Mouse (Mus musculus) neutrophil, adult 5-6 weeks (primary cell): ENCODE data around the gene Gm20388. TPM values are rescaled to one million over a fixed set of nuclear protein-coding genes. Genes with fewer than 3 reads are reported as not detected.
"Not testable (repeated sequence)": the region's sequence is repeated elsewhere in the genome, so short reads cannot be mapped to it uniquely, and the experiment has no call there.

Experiments used
- ATAC-seq: fragments of 151-379, 151-347 bp; 2 replicates; pipeline ENCODE4 v1.8.0; 2017; ENCODE audit warnings: mild to moderate bottlenecking, moderate TSS enrichment; ENCODE audit not compliant: insufficient number of reproducible peaks, poor library complexity, low FRiP score, severe bottlenecking; ENCODE audit errors: extremely low read depth
- total RNA-seq: library from RNA; stranded (forward); fragments of 200-1000 nt; gene quantifications from 2 replicates; pipeline ENCODE4 v1.2.3, GENCODE M21; 2017

The Gm20388 gene
- total RNA-seq, 1 experiment from 2014 or later = 10.8 TPM

DNA sequence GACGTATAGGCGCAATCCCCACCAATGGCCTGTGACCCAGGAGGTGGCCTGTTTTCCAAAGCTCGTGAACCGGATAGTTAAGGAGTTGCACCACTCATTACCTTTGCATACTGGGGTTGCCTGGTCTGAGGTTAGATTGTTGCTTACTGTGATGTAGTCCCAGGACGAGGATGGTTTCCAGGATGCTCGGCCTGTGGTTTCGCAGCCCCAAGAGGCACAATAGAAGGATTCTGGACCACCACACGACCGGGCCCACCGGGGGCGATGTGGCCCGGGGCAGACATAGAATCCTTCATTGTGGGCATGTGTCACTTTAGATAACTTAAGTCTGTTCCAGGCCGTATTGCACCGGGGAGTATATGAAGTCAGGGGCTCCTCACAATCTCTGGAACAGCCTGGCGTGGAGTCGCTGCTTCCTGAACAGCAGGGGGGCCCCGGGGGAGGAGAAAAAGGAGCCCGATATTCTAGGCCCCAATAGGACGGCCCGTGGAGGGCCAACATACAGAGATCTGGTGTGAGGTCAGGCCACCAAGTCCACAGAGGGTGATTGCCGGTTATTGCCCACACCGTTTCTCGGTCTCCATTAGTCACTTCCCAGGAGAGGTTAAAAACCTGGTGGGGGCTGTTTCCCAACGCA is 3517.1 kb downstream of the Gm20388 start:
- no peak for ATAC-seq

DNA sequence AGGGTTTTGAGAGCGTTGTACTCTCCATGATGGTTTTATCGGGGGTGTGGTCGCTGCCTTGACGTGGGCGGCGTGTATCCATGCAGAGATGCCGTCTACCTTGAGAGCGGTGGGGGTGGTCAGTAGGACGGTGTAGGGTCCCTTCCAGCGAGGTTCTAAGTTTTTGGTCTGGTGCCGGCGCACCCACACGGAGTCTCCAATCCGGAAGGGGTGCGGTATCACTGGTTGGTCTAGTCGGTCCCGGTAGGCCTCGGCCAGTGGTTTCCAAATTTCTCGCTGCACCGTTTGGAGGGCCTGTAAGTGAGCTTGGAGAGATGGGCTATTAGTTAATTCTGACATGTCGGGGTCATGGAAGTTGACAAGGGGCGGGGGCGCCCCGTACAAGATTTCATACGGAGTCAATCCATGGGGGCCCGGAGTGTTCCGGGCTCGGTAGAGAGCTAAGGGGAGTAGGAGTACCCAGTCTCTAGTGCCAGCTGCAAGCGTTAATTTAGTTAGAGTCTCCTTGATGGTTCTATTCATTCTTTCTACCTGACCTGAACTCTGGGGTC is 3517.8 kb downstream of the Gm20388 start:
- ATAC-seq = no peak

DNA sequence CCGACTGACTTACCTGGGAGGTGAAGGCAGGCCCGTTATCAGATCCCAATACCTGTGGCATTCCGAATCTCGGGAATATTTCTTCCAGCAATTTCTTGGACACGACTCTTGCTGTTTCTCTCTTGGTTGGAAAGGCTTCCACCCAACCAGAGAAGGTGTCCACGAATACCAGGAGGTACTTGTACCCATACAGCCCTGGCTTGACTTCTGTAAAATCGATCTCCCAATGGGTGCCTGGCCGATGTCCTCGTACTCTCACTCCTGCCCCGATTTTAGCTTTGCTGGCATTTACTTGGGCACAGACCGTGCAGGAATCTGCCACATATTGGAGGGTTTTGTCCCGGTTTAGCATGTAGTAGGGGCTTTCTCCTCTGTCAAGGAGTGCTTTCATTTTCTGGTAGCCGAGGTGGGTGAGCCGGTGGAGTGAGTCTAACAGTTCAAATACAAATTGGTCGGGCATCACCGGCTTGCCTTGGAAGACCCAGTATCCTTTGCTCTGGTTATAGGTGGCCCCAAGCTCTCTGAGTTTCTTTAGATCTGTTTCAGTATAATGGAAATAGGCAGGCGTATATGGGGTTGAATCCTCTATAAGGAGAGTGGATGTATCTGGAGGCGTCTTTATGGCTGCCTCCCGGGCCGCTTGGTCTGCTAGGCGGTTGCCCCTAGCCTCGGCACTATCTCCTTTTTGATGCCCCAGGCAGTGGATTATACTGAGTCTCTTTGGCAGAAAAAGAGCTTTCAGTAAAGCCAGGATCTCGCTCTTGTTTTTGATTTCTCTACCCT is 3518.5 kb downstream of the Gm20388 start:
- ATAC-seq = no peak

DNA sequence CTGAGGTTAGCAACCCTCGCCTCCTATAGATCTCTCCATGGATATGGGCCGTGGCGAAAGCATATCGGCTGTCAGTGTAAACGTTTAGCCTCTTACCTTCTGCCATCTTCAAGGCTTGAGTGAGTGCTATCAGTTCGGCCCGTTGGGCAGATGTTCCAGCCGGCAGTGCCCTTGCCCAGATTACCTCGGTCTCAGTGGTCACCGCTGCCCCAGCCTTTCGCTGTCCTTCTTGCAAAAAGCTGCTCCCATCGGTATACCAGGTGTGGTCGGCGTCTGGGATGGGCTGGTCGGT is 3519.0 kb downstream of the Gm20388 start:
- ATAC-seq = not testable (repeated sequence)

DNA sequence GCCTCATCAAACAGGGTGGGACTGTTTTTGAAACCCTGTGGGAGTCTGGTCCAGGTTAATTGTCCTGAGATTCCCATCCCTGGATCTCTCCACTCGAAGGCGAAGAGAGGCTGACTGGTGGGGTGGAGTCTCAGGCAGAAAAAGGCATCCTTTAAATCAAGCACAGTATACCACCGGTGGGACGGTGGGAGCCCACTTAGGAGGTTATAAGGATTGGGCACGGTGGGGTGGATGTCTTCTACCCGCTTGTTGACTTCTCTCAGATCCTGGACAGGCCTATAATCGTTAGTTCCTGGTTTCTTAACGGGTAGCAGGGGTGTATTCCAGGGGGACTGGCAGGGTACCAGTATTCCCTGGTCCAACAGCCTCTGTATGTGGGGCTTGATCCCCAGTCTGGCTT is 3520.3 kb downstream of the Gm20388 start:
- ATAC-seq = not testable (repeated sequence)

DNA sequence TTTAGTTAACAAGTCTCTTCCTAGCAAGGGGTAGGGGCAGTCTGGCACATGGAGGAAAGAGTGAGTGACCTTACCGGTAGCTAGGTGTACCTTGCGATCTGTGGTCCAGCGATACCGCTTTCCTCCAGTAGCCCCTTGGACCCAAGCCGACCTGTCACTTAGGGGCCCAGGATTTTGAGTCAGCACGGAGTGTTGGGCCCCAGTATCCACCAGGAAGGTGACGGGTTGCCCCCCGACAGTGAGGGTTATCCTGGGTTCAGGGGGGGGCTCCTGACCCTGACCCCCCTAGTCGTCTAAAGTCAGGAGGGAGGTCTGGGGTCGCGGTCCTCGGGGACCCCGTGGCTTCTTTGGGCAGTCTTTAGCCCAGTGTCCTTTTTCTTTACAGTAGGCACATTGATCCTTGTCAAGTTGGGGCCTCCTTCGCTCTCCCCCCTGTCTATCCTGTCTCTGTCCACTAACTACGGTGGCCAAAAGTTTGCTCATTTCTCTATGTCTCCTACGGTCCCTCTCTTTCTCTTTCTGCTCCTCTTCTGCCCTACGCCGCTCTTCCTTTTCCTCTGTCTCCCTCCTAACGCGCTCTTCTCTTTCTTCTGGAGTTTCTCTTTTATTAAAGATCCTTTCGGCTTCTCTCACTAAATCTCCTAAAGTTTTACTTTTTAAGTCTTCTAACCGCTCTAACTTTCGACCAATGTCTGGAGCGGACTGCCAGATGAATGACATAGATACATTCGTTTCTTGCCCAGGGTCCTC is 3521.2 kb downstream of the Gm20388 start:
- ATAC-seq = no peak

DNA sequence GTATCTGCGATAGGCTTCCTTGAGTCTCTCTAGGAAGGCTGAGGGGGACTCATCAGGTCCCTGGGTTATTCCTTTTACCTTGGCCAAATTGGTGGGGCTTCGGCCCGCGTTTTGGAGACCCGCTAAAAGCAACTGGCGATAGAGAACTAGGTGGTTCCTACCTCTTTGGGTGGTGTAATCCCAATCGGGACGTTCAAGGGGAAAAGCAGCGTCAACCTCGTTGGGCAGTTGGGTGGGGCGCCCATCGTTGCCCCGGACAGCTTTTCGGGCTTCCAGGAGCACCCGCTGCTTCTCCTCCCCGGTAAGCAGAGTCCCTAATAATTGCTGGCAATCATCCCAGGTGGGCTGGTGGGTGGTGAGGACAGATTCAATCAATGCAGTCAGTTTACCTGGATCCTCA is 3521.7 kb downstream of the Gm20388 start:
- ATAC-seq = no peak

DNA sequence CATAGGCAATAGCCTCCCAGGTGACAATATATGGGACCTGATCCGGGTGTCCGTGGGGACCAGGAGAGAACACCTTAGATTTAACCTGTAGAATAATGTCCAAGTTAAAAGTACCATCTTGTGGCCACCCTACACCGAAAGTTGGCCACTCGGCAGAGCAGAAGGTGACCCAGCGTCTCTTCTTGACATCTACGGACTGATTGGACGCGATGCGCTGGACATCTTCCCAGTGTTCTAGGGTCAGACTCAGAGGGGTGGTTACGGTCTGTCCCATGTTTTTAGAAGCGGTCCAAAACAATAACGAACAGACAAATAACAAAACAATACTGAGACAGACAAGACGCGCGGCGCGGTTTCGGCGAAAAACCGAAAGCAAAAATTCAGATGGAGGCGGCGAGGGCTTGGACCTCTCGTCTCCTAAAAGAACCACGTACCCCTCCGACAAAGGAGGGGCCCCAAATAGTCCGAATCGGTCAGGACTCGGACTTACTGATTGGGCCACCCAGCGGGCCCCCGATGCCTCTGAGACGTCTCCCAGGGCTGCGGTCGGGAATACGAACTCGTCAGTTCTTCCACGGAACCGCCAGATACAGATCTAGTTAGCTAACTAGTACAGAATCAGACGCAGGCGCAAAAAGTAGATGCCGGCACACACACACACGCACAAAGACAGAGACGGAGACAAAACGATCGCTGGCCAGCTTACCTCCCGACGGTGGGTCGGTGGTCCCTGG is 3522.8 kb downstream of the Gm20388 start:
- ATAC-seq = not testable (repeated sequence)

DNA sequence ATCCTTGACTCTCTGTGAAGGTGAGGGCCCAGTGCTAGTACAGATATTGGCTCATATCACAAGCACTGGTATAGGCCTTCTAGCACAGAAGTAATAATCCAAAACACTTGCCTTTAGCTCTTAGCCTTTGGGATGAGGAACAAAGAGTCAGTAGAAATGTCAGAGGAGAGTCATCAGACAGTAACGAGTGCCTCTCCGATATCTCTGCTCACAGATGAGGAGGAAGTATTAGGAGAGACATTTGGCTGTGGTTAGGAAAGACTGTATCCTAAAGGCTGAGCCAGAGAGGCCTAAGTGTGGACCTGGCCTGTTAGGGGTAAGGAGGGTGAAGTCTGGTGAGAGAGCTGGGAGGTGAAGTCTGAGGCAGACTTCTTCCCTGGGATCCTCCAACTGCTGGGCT is 3531.1 kb downstream of the Gm20388 start:
- ATAC-seq = no peak

DNA sequence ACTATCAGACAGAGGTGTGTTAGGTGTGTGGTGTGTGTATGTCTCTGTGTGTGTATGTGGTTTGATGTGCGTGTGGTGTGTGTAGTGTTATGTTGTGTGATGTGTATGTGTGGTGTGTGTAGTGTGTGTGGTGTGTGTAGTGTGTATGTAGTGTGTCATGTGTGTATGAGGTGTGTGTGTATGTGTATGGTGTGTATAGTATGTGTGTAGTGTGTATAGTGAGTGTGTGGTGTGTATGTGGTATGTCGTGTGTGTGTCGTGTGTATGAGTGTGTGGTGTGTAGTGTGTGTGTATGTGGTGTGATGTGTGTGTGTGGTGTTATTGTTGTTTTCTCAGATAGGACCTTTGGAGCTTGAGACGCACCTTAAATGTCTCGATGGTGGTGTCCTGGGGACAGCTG is 3531.7 kb downstream of the Gm20388 start:
- no peak for ATAC-seq

DNA sequence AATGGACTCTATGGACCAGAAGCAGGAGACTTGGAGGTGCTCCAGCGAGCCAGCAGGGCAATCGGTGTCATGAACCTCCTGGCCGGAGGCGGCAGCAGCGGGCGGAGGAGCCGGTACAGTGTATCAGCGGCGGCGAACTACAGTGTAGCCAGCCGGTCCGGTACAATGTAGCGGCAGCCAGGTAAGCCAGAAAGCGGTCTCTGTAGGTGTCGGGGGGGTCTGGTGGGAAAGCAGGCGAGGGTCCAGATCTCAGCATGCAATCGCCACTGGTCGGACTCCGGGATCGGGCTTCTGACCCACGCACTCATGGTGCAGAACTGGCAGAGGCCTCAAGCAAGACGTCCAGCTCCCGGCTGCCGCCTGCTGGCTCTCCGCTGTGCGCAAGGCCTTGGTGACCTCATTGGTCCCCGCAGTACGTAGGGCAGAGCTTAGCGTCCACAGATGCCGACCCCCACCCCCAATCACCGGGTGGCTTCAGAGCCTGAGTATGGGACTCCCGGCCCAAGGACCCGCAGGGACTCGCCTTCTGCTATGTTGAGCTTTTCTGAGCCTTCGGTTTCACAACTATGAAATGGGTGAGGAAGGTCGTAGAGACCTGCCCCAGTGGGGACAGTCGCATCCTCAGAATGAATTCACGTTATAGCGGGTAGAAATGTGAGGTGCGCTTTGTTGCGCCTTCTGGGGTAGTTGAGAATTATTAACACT is 3532.4 kb downstream of the Gm20388 start:
- peak; percentile 88 for ATAC-seq

DNA sequence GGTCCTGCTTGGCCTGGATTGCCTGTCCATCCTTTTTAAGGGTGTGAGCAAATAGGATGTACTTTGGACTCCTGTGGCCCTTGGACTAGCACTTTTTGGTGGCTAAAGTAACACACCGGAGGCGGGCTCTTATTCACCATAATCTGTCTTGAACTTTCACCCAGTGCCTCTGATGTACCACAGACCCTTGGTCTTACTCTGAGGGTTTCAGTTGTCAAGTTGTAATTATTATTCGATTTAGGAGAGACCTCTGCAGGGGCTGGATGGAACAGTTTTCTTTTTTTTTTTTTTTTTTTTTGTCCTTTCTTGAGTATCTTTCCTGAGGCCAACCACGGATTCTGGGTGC is 3532.9 kb downstream of the Gm20388 start:
- ATAC-seq = no peak

DNA sequence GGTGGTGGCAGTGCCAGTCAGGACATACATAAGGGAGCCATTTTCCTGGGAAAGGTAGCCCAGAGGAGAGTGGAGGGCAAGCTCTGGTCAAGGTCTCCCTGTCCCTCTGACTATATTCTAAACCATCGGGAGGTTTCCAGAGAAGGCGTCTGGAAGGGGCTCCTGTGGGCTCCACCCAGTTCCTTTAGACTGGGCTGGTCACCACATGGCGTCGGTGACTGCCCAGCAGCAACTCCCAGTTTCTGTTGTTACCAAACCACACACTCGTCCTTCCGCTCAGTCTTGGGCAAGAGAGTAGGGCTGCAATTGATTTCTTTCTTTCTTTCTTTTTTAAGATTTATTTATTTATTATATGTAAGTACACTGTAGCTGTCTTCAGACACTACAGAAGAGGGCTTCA is 3533.5 kb downstream of the Gm20388 start:
- ATAC-seq = no peak

DNA sequence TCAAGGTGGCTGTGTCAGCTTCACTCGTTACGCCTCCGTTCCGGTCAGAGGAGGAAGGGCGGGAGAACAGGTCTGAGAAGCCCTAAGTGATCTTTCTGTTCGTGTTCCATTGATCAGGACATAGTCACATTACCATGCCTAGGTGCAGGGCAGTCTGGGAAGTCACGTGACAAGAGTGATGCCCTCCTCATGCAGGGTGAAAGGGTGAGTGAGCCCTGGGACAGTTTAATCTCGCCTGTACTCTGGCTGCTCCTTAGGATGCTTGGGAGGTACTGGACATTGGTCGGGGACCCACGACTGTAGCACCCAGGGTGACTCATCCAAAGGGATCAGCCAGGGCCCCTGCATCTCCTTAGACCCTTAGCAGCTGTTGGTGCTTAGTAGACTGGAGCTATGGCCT is 3535.3 kb downstream of the Gm20388 start:
- no peak for ATAC-seq

DNA sequence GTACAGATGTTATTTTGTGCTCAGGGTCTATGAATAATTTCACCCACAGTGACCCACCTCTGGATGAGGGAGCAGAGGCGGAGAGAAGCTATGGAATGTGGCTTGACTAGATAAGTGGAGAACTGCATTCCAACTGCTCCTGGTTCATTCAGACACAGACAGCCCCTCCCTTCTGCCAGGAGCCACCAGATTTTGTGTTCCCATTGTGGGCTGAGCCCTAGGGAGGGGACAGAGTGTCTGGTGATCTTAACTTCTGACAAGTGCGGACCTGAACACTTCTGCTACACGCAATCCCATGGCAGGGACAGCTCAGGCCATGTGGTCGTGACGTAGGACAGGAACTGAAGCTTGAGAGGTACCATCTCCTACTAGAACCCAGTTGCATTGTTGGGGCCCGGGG is 3536.2 kb downstream of the Gm20388 start:
- ATAC-seq = no peak

DNA sequence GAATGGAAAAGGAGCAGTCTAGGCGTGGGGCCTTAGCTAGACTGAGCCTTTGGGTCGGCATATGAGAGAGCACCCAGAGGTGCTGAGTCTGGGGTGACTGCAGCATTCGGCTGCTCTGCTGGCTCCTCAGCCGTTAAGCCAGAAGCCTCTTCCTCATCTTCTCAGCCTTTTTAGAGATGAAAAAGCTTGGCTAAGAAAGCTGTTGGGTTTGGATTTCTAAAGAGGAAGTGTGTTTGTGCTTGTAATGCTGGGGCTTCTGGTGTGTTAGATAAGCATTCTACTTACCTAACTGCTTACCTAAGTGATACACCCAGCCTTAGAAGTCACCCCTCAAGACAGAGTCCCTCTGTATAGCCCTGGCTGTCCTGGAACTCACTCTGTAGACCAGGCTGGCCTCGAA is 3540.1 kb downstream of the Gm20388 start:
- no peak for ATAC-seq

DNA sequence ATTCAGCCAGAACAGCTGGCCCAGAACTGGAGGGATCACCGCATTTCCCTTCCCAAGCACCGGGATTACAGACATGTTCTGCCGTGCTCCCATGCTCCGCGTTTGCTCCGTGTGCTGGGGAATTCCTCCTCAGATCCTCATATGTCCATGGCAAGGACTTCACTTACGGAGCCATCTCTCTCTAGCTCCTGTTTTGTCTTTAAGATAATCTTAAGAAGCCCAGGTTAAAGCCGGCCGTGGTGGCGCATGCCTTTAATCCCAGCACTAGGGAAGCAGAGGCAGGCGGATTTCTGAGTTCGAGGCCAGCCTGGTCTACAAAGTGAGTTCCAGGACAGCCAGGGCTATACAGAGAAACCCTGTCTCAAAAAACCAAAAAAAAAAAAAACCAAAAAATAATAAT is 3541.1 kb downstream of the Gm20388 start:
- not testable (repeated sequence) for ATAC-seq

DNA sequence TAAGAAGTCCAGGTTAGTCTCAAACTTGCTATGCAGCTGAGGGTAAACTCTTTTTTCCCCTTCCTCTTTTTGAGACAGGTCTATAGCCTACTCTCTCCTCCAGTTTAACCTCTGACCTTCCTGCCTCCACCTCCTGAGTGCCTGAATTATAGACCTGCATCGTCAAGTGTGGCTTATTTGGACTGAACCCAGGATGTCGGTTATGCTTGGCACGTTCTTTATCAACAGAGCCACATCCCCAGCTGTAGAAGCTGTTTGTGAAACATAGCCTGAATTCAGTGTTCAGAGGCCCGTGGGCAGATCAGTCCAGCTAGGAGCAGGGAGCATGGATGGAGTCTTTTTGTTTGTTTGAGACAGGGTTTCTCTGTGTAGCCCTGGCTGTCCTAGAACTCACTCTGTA is 3541.5 kb downstream of the Gm20388 start:
- ATAC-seq = no peak

DNA sequence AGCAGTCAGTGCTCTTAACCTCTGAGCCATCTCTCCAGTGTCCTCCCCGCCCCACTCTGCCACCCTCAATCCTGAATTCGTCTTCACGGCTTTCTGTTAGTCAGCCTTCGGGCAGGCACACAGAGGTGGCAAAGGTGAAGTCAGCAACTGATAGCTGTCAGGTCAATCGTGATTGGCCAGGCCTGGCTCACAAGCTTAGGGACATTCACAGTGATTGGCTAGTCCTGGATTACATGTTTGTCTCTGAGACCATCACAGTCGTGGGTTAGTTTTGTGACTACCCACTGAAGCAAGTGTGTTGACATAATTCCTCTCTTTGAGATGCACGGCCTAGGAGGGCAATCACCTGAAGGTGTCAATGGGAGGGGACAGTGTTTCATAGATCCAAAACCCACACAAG is 3542.7 kb downstream of the Gm20388 start:
- no peak for ATAC-seq
